Mouse (Mus musculus) liver, embryonic 11.5 days (tissue): ENCODE data around the gene D630003M21Rik. TPM values are rescaled to one million over a fixed set of nuclear protein-coding genes. Genes with fewer than 3 reads are reported as not detected.

ENCODE experiments used
- ATAC-seq: fragments of 200-750 bp; cut with Nextera tagmentation; replicated peaks from 2 replicates; pipeline ENCODE4 v1.8.0; 2017; ENCODE audit warnings: moderate number of reproducible peaks, mild to moderate bottlenecking, moderate TSS enrichment, moderate library complexity; ENCODE audit not compliant: low FRiP score
- DNase-seq: peaks from one replicate; pipeline ENCODE4 v3.0.0-alpha.2; 2017; ENCODE audit warnings: low spot score
- H3K27ac ChIP-seq: fragments of 300-500 bp; sonication (generic); 2 replicates; pipeline ENCODE4 v1.5.1; 2014; ENCODE audit warnings: mild to moderate bottlenecking, low read depth, low read length, control low read depth
- H3K27me3 ChIP-seq: fragments of 300-500 bp; sonication (generic); replicated peaks from 2 replicates; pipeline ENCODE4 v1.6.1; 2014; ENCODE audit warnings: low read length, mixed read lengths; ENCODE audit not compliant: control insufficient read depth, insufficient read depth
- H3K36me3 ChIP-seq: fragments of 300-500 bp; sonication (generic); 2 replicates; pipeline ENCODE4 v1.6.1; 2014; ENCODE audit warnings: mild to moderate bottlenecking, low read length, moderate library complexity, mixed read lengths; ENCODE audit not compliant: control insufficient read depth, insufficient read depth
- H3K4me1 ChIP-seq: fragments of 300-500 bp; sonication (generic); replicated peaks from 2 replicates; pipeline ENCODE4 v1.6.1; 2014; ENCODE audit warnings: low read length, mixed read lengths; ENCODE audit not compliant: control insufficient read depth, insufficient read depth
- H3K4me2 ChIP-seq: fragments of 300-500 bp; sonication (generic); 2 replicates; pipeline ENCODE4 v1.6.1; 2014; ENCODE audit warnings: mild to moderate bottlenecking, control low read depth, moderate library complexity
- H3K4me3 ChIP-seq: fragments of 300-500 bp; sonication (generic); 2 replicates; pipeline ENCODE4 v1.5.1; 2014; ENCODE audit warnings: low read depth, low read length, control low read depth
- H3K9ac ChIP-seq: fragments of 300-500 bp; sonication (generic); 2 replicates; pipeline ENCODE4 v1.6.1; 2014; ENCODE audit warnings: low read depth, low read length, control low read depth
- H3K9me3 ChIP-seq: fragments of 300-500 bp; sonication (generic); 2 replicates; pipeline ENCODE4 v1.6.1; 2016; ENCODE audit warnings: low read length, inconsistent platforms, mixed read lengths; ENCODE audit not compliant: control insufficient read depth
- WGBS: fragments of 180-500 bp; shearing (Covaris S2); extraction: QIAGEN DNeasy Blood & Tissue Kit; methylation state at CpG from one replicate; pipeline ENCODE4 v1.1.7; 2014; 5-methylcytosine and 5-hydroxymethylcytosine counted together
- polyA plus RNA-seq: library from polyadenylated mRNA; unstranded; fragments of >200 nt; fragmentation: Nextera tagmentation; extraction: Ambion mirVana; gene quantifications from 2 replicates; pipeline ENCODE4 v1.2.1, GENCODE M21; 2014

Gene D630003M21Rik
- polyA plus RNA-seq, 1 experiment from 2014 or later: 0.81 TPM

- DNase-seq (no peak), ATAC-seq (no peak)
- H3K9me3 ChIP-seq: no peaks in the 10 kb centered on the region
- no peaks in the 10 kb centered on the region for H3K27me3 ChIP-seq
- no peaks in the 10 kb centered on the region for H3K36me3 ChIP-seq
- no peak overlapping the region; the same call in 1 of the 2 replicates for H3K4me2 ChIP-seq
- H3K27ac ChIP-seq: no peak overlapping the region
- 43% methylated on average over 7 of the region's 7 CpGs for WGBS
- peaks cover 10% of the 10 kb centered on the region for H3K4me1 ChIP-seq
- no peak overlapping the region for H3K4me3 ChIP-seq
- H3K9ac ChIP-seq: no peak overlapping the region
Measured at GRCm38 (mm10) chr2:158166628-158167027, 62.4 kb downstream of the D630003M21Rik start.

GRCm38 (mm10) chr2:158165776-158166175 lies 63.2 kb downstream of the D630003M21Rik start:
- Histone ChIP-seq H3K27me3 (no peaks in the 10 kb centered on the region), H3K9ac (no peak overlapping the region), H3K36me3 (no peaks in the 10 kb centered on the region), H3K4me1 (peaks cover 10% of the 10 kb centered on the region), H3K4me2 (no peak overlapping the region), H3K9me3 (no peaks in the 10 kb centered on the region), H3K27ac (no peak overlapping the region), H3K4me3 (no peak overlapping the region)
- ATAC-seq (no peak), DNase-seq (no peak)
- WGBS: 78% methylated on average over 4 of the region's 4 CpGs

GRCm38 (mm10) chr2:158163034-158163433 lies 66.0 kb downstream of the D630003M21Rik start:
- H3K9ac ChIP-seq: no peak overlapping the region
- 56% methylated on average over 6 of the region's 6 CpGs for WGBS
- peaks cover 19% of the 10 kb centered on the region for H3K4me1 ChIP-seq
- ATAC-seq (no peak), DNase-seq (no peak)
- no peak overlapping the region for H3K27ac ChIP-seq
- no peaks in the 10 kb centered on the region for H3K9me3 ChIP-seq
- H3K4me2 ChIP-seq: no peak overlapping the region
- H3K36me3 ChIP-seq: no peaks in the 10 kb centered on the region
- H3K27me3 ChIP-seq: no peaks in the 10 kb centered on the region
- no peak overlapping the region for H3K4me3 ChIP-seq

- no peak for DNase-seq
- Histone ChIP-seq H3K9ac (no peak overlapping the region), H3K4me3 (no peak overlapping the region), H3K27me3 (no peaks in the 10 kb centered on the region), H3K36me3 (no peaks in the 10 kb centered on the region), H3K4me2 (no peak overlapping the region), H3K4me1 (peaks cover 18% of the 10 kb centered on the region), H3K9me3 (no peaks in the 10 kb centered on the region), H3K27ac (no peak overlapping the region)
- 71% methylated on average over 6 of the region's 6 CpGs for WGBS
- no peak for ATAC-seq
Measured at GRCm38 (mm10) chr2:158161761-158162160, 67.3 kb downstream of the D630003M21Rik start.

GRCm38 (mm10) chr2:158159376-158160235 lies 69.4 kb downstream of the D630003M21Rik start:
- no peaks in the 10 kb centered on the region for H3K36me3 ChIP-seq
- H3K9ac ChIP-seq: peak overlapping the region; percentile 41; the same call in 1 of the 2 replicates
- 31% methylated on average over 7 of the region's 7 CpGs for WGBS
- DNase-seq: no peak
- peaks cover 17% of the 10 kb centered on the region for H3K4me1 ChIP-seq
- H3K4me2 ChIP-seq: peak overlapping the region; percentile 58
- H3K27me3 ChIP-seq: no peaks in the 10 kb centered on the region
- ATAC-seq: peak; percentile 49; the same call in 1 of the 2 replicates
- H3K9me3 ChIP-seq: no peaks in the 10 kb centered on the region
- peak overlapping the region; percentile 14; the same call in 1 of the 2 replicates for H3K4me3 ChIP-seq
- peak overlapping the region; percentile 46 for H3K27ac ChIP-seq

DNA sequence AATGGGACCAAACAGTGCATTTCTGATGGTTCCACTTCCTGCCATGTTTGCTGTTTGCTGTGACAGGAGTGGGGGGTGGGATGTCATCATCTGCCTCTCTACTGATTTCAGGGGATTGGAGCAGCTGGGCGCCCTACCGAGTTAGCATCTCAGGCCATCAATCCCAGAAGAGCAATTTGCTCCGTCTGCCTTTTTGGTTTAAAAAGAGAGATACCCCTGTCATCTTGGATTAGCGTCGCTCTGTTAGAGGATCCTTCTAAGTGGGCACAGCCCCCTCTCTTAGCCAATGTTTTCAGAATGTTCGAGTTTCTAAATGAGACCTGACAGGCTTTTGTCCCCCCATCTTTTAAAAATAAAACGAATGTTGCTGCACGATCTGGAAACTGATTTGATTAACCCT lies 71.4 kb downstream of the D630003M21Rik start:
- Histone ChIP-seq H3K27ac (no peak overlapping the region), H3K9me3 (no peaks in the 10 kb centered on the region), H3K9ac (no peak overlapping the region), H3K4me3 (no peak overlapping the region), H3K4me2 (no peak overlapping the region), H3K27me3 (no peaks in the 10 kb centered on the region), H3K4me1 (peaks cover 25% of the 10 kb centered on the region), H3K36me3 (no peaks in the 10 kb centered on the region)
- DNase-seq: no peak
- no peak for ATAC-seq
- 75% methylated on average over 8 of the region's 8 CpGs for whole genome bisulfite sequencing

DNA sequence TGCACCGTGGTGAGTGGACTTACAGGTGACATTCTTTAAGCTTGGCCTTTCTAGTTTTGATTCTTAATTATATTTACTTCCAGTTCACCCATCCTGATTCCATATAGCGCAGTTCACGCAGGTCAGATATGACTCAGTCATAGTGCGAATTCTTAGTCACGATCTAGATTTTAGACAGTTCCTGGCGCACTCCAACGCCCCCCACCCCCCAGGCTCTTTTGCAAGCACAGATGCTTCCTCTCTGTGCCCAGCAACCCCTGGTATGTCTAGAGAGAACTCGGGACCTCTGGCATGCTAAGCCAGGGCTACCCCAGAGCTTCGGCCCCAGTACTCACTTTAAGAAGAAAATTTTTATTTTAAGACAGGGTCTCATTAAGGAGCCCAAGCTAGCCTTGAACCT lies 72.5 kb downstream of the D630003M21Rik start:
- Histone ChIP-seq H3K9me3 (no peaks in the 10 kb centered on the region), H3K9ac (no peak overlapping the region), H3K4me2 (no peak overlapping the region), H3K4me3 (no peak overlapping the region), H3K27me3 (no peaks in the 10 kb centered on the region), H3K36me3 (no peaks in the 10 kb centered on the region), H3K4me1 (peaks cover 31% of the 10 kb centered on the region), H3K27ac (peak overlapping the region; percentile 59)
- ATAC-seq (no peak), DNase-seq (no peak)
- 74% methylated on average over 9 of the region's 9 CpGs for WGBS

DNA sequence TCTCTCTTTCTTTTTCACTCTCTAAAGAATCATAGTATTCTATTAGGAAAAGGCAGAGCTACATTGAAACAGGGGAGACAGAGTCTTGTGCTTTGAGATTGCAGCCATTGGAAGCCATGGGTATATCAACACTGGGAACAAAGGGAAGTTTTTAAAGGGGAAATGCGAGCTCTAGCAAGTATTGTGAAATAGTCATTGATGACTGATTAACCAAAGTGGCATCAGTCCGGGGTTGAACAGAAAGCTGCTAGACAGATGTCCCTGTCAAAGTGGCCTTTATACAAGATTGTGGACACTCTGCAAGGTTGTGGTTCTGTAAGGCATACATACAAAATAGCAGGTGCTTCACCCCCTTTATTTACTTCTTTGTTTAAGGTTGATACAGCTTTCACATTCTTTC lies 73.4 kb downstream of the D630003M21Rik start:
- Histone ChIP-seq H3K4me2 (no peak overlapping the region), H3K36me3 (no peaks in the 10 kb centered on the region), H3K27ac (peak overlapping the region; percentile 59; the same call in 1 of the 2 replicates), H3K4me1 (peaks cover 31% of the 10 kb centered on the region), H3K4me3 (no peak overlapping the region), H3K9me3 (no peaks in the 10 kb centered on the region), H3K27me3 (no peaks in the 10 kb centered on the region), H3K9ac (no peak overlapping the region)
- DNase-seq (no peak), ATAC-seq (no peak)
- WGBS: 52% methylated on average over 2 of the region's 2 CpGs

DNA sequence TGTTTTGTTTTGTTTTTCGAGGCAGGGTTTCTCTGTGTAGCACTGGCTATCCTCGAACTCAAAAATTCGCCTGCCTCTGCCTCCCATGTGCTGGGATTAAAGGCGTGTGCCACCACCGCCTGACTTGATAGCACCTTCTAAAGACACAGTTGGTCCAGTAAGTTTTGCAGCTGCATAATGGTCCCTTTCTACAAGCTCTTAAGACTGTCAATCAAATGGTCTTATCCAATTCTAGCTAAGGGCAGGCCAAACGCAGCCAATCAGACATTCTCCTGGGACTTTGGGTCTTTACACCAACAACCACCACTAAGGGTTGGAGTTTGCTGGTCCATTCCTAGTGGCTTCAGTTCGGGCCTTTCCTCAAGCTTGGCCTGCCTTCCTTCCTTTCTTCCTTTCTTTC lies 73.9 kb downstream of the D630003M21Rik start:
- WGBS: 82% methylated on average over 7 of the region's 7 CpGs
- Histone ChIP-seq H3K27ac (no peak overlapping the region; the same call in 1 of the 2 replicates), H3K4me1 (peaks cover 29% of the 10 kb centered on the region), H3K36me3 (no peaks in the 10 kb centered on the region), H3K9ac (no peak overlapping the region), H3K9me3 (no peaks in the 10 kb centered on the region), H3K27me3 (no peaks in the 10 kb centered on the region), H3K4me2 (no peak overlapping the region), H3K4me3 (no peak overlapping the region)
- ATAC-seq: no peak
- DNase-seq: no peak
